Mouse (Mus musculus) layer of hippocampus, adult 8-10 months (tissue): ENCODE results near the gene Sort1. TPM values are rescaled to one million over a fixed set of nuclear protein-coding genes. Genes with fewer than 3 reads are reported as not detected.
"Not testable (repeated sequence)": the region's sequence is repeated elsewhere in the genome, so short reads cannot be mapped to it uniquely, and the experiment has no call there.

Experiments
- DNase-seq, 2 experiments: peaks; one replicate each; pipeline ENCODE4 v3.0.0; 2022; ENCODE audit warnings: low spot score in 2 of 2
- total RNA-seq, 4 experiments: library from RNA; stranded (reverse); gene quantifications; 2 replicates each; pipeline ENCODE4 v1.2.4; 2022

The Sort1 gene
- 100 to 1,000 TPM; 329 to 381 (median 353) TPM for total RNA-seq

- peak; percentile 89 to 92 for DNase-seq
Measured at GRCm38 (mm10) chr3:108283781-108284601, at the start of gene Sort1. Sort1 (plus strand) TSS chr3:108284082.

- DNase-seq, result not testable (repeated sequence)
Measured at GRCm38 (mm10) chr3:108237474-108238102, 46.3 kb upstream of the Sort1 start.

- no peak for DNase-seq
Measured at GRCm38 (mm10) chr3:108241243-108241839, 42.5 kb upstream of the Sort1 start.

DNA sequence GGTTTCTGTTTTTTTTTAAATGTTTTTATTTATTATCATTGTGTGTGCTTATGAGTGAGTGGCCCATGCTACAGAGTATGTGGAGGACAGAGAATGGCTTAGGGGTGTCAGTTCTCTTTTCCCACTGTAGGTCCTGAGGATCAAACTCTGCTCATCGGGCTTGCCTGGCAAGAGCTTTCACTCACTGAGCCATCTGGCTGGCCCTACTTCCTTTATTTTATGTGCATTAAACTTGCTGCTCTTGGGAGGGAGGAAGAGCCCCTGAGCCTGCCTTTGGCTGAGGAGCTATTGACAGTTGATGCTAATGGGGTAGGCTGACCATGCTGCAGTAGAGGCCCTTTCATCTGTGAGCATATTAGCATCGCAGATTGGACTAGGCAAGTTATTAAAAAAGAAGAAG, 37.0 kb upstream of the Sort1 start:
- no peak for DNase-seq

- DNase-seq, result peak; percentile 93 to 96
Measured at GRCm38 (mm10) chr3:108256719-108257637, 26.9 kb upstream of the Sort1 start, which contains the start of gene Psma5. Psma5 (plus strand) TSS chr3:108256926.

GRCm38 (mm10) chr3:108257831-108258500, 25.9 kb upstream of the Sort1 start:
- DNase-seq, result no peak

DNA sequence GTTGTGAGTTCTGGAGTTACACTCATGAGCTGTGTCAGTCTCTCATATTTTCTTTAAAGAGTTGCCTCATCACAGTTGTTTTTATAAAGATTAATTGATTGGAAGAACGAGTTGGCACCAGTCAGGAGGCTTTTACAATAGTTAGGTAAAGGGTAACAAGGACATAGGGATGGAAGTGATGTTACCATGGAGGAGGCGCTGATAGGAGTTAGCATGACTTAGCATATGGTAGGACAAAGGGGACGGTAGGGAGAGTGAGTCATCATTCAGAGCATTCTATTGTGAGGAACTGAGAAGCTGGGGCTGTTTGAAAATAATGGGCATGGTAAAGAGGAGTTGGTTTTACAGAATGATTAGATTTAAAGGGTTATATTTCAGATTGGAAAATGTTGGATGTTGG, 24.6 kb upstream of the Sort1 start:
- DNase-seq, result no peak

GRCm38 (mm10) chr3:108279495-108279894, 4.4 kb upstream of the Sort1 start:
- DNase-seq, result not testable (repeated sequence)

- no peak for DNase-seq
Measured at GRCm38 (mm10) chr3:108282401-108283240, 1.3 kb upstream of the Sort1 start.

DNA sequence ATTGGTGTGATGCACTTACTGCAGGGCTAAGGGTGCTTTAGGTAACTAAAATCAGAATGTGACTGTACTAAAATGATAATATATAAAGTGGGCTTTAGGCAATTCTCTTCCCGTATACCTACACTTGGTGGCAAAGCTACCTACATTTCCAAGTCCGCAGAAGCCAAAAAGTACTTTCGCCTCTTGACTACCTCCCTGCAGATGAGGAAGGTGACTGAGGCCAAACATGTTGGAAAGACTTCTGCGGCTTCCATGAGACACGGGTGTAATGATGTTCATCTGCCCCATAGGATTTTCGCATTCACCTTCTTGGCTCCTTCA, 681 bp upstream of the Sort1 start:
- no peak for DNase-seq

DNA sequence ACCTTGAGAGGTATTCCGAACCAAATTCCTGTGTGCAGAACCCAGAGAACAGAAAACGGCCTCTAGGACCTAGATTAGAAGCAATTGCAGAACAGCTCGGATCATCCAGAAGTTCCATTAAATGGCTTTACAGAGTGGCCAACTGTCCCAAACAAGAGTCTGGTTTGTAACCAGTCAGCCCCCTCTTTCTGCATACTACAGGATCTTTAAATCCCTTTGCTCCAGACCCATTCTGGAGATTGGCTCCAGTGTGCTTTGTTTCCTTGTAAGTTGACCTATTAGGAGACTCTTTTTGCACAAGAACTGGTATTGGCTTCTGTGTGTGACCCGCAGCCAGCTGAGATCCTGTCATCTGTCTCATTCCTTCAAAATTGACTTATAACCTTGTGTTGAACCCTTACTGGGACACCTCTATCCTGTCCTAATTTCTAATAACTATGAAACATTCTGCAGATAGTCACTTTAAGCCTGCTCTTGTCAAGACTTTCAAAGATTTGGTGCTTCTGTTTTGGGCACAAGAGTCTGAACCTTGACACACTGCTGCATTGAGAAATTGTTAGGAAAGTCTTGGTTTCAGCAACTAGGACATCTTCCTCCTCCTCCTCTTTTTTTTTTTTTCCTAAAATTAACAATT, 1.3 kb downstream of the Sort1 start:
- DNase-seq, result no peak

- DNase-seq, result no peak
Measured at GRCm38 (mm10) chr3:108286671-108287439, 3.0 kb downstream of the Sort1 start.

DNA sequence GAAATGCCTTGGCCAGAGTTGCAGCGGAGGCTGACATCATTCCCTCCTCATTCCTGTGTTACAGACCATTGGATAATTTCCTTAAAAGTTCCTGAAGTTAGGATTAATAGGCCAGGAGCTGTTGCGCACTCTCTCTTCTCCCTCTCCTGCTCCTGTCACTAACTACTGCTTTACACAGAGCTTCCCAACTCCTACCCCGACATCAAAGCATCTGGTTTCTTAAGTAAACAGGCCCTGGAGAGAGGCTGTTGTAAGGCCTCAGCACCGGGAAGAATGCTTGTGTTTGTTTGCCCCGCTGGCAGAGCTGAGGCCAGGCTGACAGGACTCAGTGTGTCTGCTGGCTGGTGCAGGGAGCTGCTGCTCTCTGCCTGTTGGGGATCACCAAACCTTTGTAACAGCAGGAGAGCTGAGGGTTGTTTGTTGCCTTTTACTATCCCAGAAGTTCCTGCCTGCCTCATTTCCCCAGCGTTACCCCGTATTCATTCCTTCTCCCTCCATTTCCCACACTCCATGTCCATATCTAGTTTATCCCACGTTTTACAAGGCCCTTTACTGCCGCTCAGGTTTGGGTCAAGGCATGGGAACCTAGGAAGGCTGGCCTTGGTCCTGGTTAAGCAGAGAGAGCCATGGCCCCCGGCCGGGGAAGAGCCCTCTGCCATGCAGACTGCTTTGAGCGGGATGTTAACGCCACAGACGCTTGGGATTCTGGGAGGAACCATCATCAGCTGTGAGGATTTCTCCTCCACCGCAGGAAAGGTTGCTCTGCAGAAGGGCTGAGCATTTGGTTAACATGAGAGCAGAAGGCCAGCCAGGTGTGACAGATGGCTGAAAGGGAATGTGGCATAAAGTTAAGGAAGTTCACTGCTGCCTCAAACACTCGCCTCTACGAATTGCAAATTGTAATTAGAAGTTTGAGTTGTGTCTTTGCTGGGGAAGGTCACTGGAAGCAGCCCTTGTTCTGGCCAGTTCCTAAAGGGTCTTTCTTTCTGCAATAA, 4.2 kb downstream of the Sort1 start:
- peak in 1 of 2 experiments; percentile 61 for DNase-seq

DNA sequence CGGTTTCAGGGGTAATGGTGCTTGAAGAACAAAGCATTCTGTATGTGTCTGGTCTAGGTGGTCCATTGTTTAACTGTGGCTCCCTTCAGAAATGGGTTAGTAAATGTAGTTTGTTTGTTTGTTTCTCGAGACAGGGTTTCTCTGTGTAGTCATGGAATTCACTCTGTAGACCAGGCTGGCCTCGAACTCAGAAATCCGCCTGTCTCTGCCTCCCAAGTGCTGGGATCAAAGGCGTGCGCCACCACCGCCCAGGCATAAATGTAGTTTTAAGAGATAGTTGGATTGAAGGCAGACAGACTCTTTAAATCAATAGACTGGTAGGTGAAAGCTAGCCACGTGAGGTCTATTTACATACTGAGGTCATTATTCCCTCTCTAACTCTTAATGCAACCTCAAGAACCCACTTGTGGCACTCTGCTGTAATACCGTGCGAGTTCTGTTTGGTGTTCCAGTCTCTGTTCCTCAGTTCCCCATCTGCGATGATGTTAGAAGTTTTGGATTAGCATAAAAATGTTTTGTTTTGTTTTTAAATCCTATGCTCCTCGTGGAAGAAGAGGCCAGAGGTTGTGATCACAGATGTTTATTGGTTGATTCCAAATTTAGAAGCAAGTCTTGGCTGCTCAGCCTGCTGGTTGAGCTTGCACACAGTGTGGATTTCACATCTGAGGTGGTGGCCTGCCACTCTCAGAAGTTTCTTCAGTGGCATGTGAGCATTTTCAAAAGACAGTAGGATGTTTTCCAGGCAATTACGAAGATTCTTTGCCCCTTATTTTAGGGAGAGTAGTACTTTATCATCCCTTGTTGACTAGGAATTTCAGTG, 5.6 kb downstream of the Sort1 start:
- no peak for DNase-seq

GRCm38 (mm10) chr3:108291036-108291799, 7.3 kb downstream of the Sort1 start:
- DNase-seq, result no peak

GRCm38 (mm10) chr3:108294398-108294797, 10.5 kb downstream of the Sort1 start:
- DNase-seq, result no peak
